ENCODE assay signal across 11 mouse cellular contexts in the genomic region with DNA sequence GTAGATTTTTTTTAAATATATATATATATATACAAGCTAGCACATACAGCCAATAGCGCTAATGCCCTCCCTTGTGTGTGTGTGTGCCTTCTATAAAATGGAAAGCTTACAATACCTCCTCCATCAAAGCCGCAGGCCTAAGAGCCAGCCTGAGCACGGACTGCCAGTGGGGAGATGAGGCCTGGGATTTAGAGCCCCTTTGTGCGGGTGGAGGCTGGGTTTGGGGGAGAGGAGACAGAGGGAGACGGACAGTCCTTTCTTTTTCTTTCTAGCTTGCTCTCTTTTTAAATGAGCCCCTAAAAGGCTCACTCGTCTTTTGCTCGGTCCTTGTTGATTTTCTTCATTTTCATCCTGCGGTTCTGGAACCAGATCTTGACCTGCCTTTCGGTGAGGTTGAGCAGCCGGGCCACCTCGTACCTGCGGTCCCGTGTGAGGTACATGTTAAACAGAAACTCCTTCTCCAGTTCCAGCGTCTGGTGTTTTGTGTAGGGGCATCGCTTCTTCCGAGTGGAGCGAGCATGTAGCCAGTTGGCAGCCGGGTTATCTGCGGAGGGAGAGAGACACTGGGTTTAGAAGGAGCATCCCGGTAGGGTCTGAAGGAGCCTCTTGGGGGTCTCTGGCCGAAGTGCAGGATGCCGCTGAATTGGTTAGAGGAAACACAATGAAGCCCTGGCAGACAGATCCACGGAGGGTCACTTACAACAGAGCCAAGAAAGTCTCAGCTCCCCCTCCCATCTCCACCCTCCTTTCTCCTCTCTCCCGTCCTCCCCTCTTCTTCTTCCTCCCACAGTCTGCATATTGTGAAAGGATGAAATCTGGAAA. TPM values are rescaled to one million over a fixed set of nuclear protein-coding genes. Genes with fewer than 3 reads are reported as not detected.
A peak's percentile ranks its signal among the peaks of the same experiment; 100 is the strongest.
DNase-seq lines count a peak whose midpoint lies in the region; ATAC-seq and TF ChIP-seq lines count a peak whose summit lies in the region.
"Had no signal": no experiment of that assay in that cellular context is flagged by ENCODE, and none has a peak within 500 bp of the region (broad histone marks: within the 10 kb centered on the region; RNA-seq: fewer than 3 reads in every experiment).

No protein-coding gene starts in this region.

- TF ChIP-seq CTCF in intestine, postnatal 0 days (IDR thresholded peaks at IDR 0.05; ENCODE audit: low read depth): no peak

- H3K4me3 ChIP-seq in megakaryocyte, embryonic 14.5 days (replicated peaks): peak overlapping the region; percentile 91
- H3K4me3 ChIP-seq in intestine, postnatal 0 days (ENCODE audit: low read depth, low read length): peak overlapping the region; percentile 32
- H3K4me3 ChIP-seq in limb, embryonic 13.5 days: peak overlapping the region; percentile 86
- H3K4me3 ChIP-seq in stomach, embryonic 15.5 days (replicated peaks): peak overlapping the region; percentile 5; the same call in 1 of the 2 replicates
- H3K4me3 ChIP-seq: forebrain, embryonic 13.5 days; heart, embryonic 12.5 days had no signal

- H3K9ac ChIP-seq in intestine, postnatal 0 days (ENCODE audit: low read depth, low read length): no peak overlapping the region
- peak overlapping the region; percentile 99 for H3K9ac ChIP-seq in limb, embryonic 13.5 days
- H3K9ac ChIP-seq in stomach, embryonic 15.5 days: no peak overlapping the region
- H3K9ac ChIP-seq: forebrain, embryonic 13.5 days; heart, embryonic 12.5 days had no signal

- H3K4me2 ChIP-seq in intestine, postnatal 0 days (replicated peaks; ENCODE audit: low read depth): peak overlapping the region; percentile 50; the same call in 1 of the 2 replicates
- H3K4me2 ChIP-seq in limb, embryonic 13.5 days (replicated peaks): peak overlapping the region; percentile 93
- H3K4me2 ChIP-seq in stomach, embryonic 15.5 days: peak overlapping the region; percentile 10; the same call in 1 of the 2 replicates
- H3K4me2 ChIP-seq: forebrain, embryonic 13.5 days; heart, embryonic 12.5 days had no signal

- H3K9me3 ChIP-seq in megakaryocyte, embryonic 14.5 days: no peaks in the 10 kb centered on the region
- H3K9me3 ChIP-seq in intestine, postnatal 0 days (ENCODE audit: control insufficient read depth): no peaks in the 10 kb centered on the region
- H3K9me3 ChIP-seq in limb, embryonic 13.5 days: no peaks in the 10 kb centered on the region
- H3K9me3 ChIP-seq in stomach, embryonic 15.5 days: no peaks in the 10 kb centered on the region
- H3K9me3 ChIP-seq: forebrain, embryonic 13.5 days; heart, embryonic 12.5 days had no signal

- no peak for ATAC-seq in megakaryocyte, adult 5-6 weeks (ENCODE audit: poor library complexity, severe bottlenecking)
- no peak for ATAC-seq in intestine, postnatal 0 days
- no peak for ATAC-seq in limb, embryonic 13.5 days (ENCODE audit: low FRiP score, low read depth)
- no peak for ATAC-seq in stomach, embryonic 15.5 days (ENCODE audit: insufficient read depth, low FRiP score, low read depth)
- ATAC-seq: forebrain, embryonic 13.5 days had no signal

- H3K27me3 ChIP-seq in megakaryocyte, embryonic 14.5 days (replicated peaks): peaks cover 94% of the 10 kb centered on the region
- peaks cover 94% of the 10 kb centered on the region for H3K27me3 ChIP-seq in intestine, postnatal 0 days (replicated peaks; ENCODE audit: control insufficient read depth, insufficient read depth, low read length)
- H3K27me3 ChIP-seq in limb, embryonic 13.5 days: 0 out of 2 replicates have a peak, but pooled peaks cover 2% of the 10 kb centered on the region
- H3K27me3 ChIP-seq in stomach, embryonic 15.5 days (replicated peaks): peaks cover 93% of the 10 kb centered on the region

- no peak overlapping the region for H3K27ac ChIP-seq in intestine, postnatal 0 days (ENCODE audit: low read depth, low read length)
- peak overlapping the region; percentile 99 for H3K27ac ChIP-seq in limb, embryonic 13.5 days
- no peak overlapping the region for H3K27ac ChIP-seq in stomach, embryonic 15.5 days
- H3K27ac ChIP-seq: forebrain, embryonic 13.5 days had no signal

- peaks cover 72% of the 10 kb centered on the region for H3K4me1 ChIP-seq in megakaryocyte, embryonic 14.5 days
- no peaks in the 10 kb centered on the region; the same call in 1 of the 2 replicates for H3K4me1 ChIP-seq in intestine, postnatal 0 days (replicated peaks; ENCODE audit: control insufficient read depth, insufficient read depth, low read length)
- peaks cover 42% of the 10 kb centered on the region for H3K4me1 ChIP-seq in limb, embryonic 13.5 days
- H3K4me1 ChIP-seq in stomach, embryonic 15.5 days: peaks cover 18% of the 10 kb centered on the region

- 15% methylated on average over 24 of the region's 24 CpGs for WGBS in intestine, postnatal 0 days
- WGBS in limb, embryonic 13.5 days: 2% methylated on average over 24 of the region's 24 CpGs
- WGBS in stomach, embryonic 15.5 days: 15% methylated on average over 24 of the region's 24 CpGs

- no peaks in the 10 kb centered on the region for H3K36me3 ChIP-seq in megakaryocyte, embryonic 14.5 days (replicated peaks; ENCODE audit: low read length)
- no peaks in the 10 kb centered on the region for H3K36me3 ChIP-seq in intestine, postnatal 0 days (ENCODE audit: control insufficient read depth, insufficient read depth)
- peaks cover 18% of the 10 kb centered on the region for H3K36me3 ChIP-seq in limb, embryonic 13.5 days
- H3K36me3 ChIP-seq in stomach, embryonic 15.5 days: no peaks in the 10 kb centered on the region
- H3K36me3 ChIP-seq: heart, embryonic 12.5 days had no signal

- DNase-seq in cerebellum, postnatal 14 days: no peak
- DNase-seq in cerebellum, postnatal 36 days: no peak
- DNase-seq: midbrain, embryonic 14.5 days had no signal

RNA-seq across cellular contexts. Expression of a gene that starts 2.5 kb away (rescaled TPM):
- polyA plus RNA-seq in megakaryocyte, embryonic 14.5 days (2012; ENCODE audit: insufficient read depth, low replicate concordance): 2.8 and 3.2 TPM in 2 replicates
- total RNA-seq in megakaryocyte, adult 5-6 weeks (2015): 1.2 and 1.8 TPM in 2 replicates
- total RNA-seq in megakaryocyte, adult 5-6 weeks (2017): 0.53 and 0.73 TPM in 2 replicates
- 5.6 and 6.2 TPM in 2 replicates for polyA plus RNA-seq in intestine, postnatal 0 days (2015; fragmentation: Nextera tagmentation; extraction: Ambion mirVana)
- polyA plus RNA-seq in limb, embryonic 13.5 days (2015; fragmentation: Nextera tagmentation; extraction: Ambion mirVana): 11.8 and 13.1 TPM in 2 replicates
- 7.6 and 12.1 TPM in 2 replicates for polyA plus RNA-seq in stomach, embryonic 15.5 days (2015; fragmentation: Nextera tagmentation; extraction: Ambion mirVana)
- total RNA-seq: liver, adult 2 months had no signal
- polyA plus RNA-seq: forebrain, embryonic 13.5 days; heart, embryonic 12.5 days; midbrain, embryonic 14.5 days had no signal

RNA-seq across cellular contexts. Expression of a gene that starts 6.7 kb away (rescaled TPM):
- polyA plus RNA-seq in megakaryocyte, embryonic 14.5 days (2012; ENCODE audit: insufficient read depth, low replicate concordance): 3.8 TPM in 1 of 2 replicates, not detected in the other
- 0.36 and 1.2 TPM in 2 replicates for total RNA-seq in megakaryocyte, adult 5-6 weeks (2015)
- 1.5 and 2.0 TPM in 2 replicates for total RNA-seq in megakaryocyte, adult 5-6 weeks (2017)
- polyA plus RNA-seq in intestine, postnatal 0 days (2015; fragmentation: Nextera tagmentation; extraction: Ambion mirVana): 1.1 and 3.0 TPM in 2 replicates
- 58.3 and 63.5 TPM in 2 replicates for polyA plus RNA-seq in limb, embryonic 13.5 days (2015; fragmentation: Nextera tagmentation; extraction: Ambion mirVana)
- 0.49 and 1.9 TPM in 2 replicates for polyA plus RNA-seq in stomach, embryonic 15.5 days (2015; fragmentation: Nextera tagmentation; extraction: Ambion mirVana)
- total RNA-seq: liver, adult 2 months had no signal
- polyA plus RNA-seq: forebrain, embryonic 13.5 days; midbrain, embryonic 14.5 days had no signal

RNA-seq across cellular contexts. Expression of a gene that starts 11.0 kb away (rescaled TPM):
- not detected in 2 replicates for polyA plus RNA-seq in megakaryocyte, embryonic 14.5 days (2012; ENCODE audit: insufficient read depth, low replicate concordance)
- not detected in 2 replicates for total RNA-seq in megakaryocyte, adult 5-6 weeks (2015)
- not detected in 2 replicates for total RNA-seq in megakaryocyte, adult 5-6 weeks (2017)
- not detected in 2 replicates for polyA plus RNA-seq in intestine, postnatal 0 days (2015; fragmentation: Nextera tagmentation; extraction: Ambion mirVana)
- polyA plus RNA-seq in limb, embryonic 13.5 days (2015; fragmentation: Nextera tagmentation; extraction: Ambion mirVana): 0.29 TPM in 1 of 2 replicates, not detected in the other
- polyA plus RNA-seq in stomach, embryonic 15.5 days (2015; fragmentation: Nextera tagmentation; extraction: Ambion mirVana): not detected in 2 replicates
- total RNA-seq: liver, adult 2 months had no signal
- polyA plus RNA-seq: forebrain, embryonic 13.5 days; heart, embryonic 12.5 days; liver, adult 2 months; midbrain, embryonic 14.5 days had no signal

RNA-seq across cellular contexts. Expression of a gene that starts 11.0 kb away (rescaled TPM):
- polyA plus RNA-seq in megakaryocyte, embryonic 14.5 days (2012; ENCODE audit: insufficient read depth, low replicate concordance): 0.21 TPM in 1 of 2 replicates, not detected in the other
- 0.93 TPM in 1 of 2 replicates, not detected in the other for total RNA-seq in megakaryocyte, adult 5-6 weeks (2015)
- not detected in 2 replicates for total RNA-seq in megakaryocyte, adult 5-6 weeks (2017)
- polyA plus RNA-seq in intestine, postnatal 0 days (2015; fragmentation: Nextera tagmentation; extraction: Ambion mirVana): 3.4 and 3.6 TPM in 2 replicates
- 5.9 and 6.3 TPM in 2 replicates for polyA plus RNA-seq in limb, embryonic 13.5 days (2015; fragmentation: Nextera tagmentation; extraction: Ambion mirVana)
- polyA plus RNA-seq in stomach, embryonic 15.5 days (2015; fragmentation: Nextera tagmentation; extraction: Ambion mirVana): 8.0 and 9.6 TPM in 2 replicates
- polyA plus RNA-seq: forebrain, embryonic 13.5 days; midbrain, embryonic 14.5 days had no signal

RNA-seq across cellular contexts. Expression of a gene that starts 15.6 kb away (rescaled TPM):
- polyA plus RNA-seq in megakaryocyte, embryonic 14.5 days (2012; ENCODE audit: insufficient read depth, low replicate concordance): not detected in 2 replicates
- total RNA-seq in megakaryocyte, adult 5-6 weeks (2015): not detected in 2 replicates
- not detected in 2 replicates for total RNA-seq in megakaryocyte, adult 5-6 weeks (2017)
- 0.76 and 0.81 TPM in 2 replicates for polyA plus RNA-seq in intestine, postnatal 0 days (2015; fragmentation: Nextera tagmentation; extraction: Ambion mirVana)
- polyA plus RNA-seq in limb, embryonic 13.5 days (2015; fragmentation: Nextera tagmentation; extraction: Ambion mirVana): 0.97 and 1.2 TPM in 2 replicates
- polyA plus RNA-seq in stomach, embryonic 15.5 days (2015; fragmentation: Nextera tagmentation; extraction: Ambion mirVana): 1.7 and 1.9 TPM in 2 replicates
- total RNA-seq: liver, adult 2 months had no signal
- polyA plus RNA-seq: forebrain, embryonic 13.5 days; heart, embryonic 12.5 days; liver, adult 2 months; midbrain, embryonic 14.5 days had no signal

Comparison
In these comparisons a context has a peak if more than half of its experiments do, and no peak if none do; other contexts are left out.
1. H3K4me3 ChIP-seq: peak in every context shown above with its lines; median percentile 91 in megakaryocyte, embryonic 14.5 days; 86 in limb, embryonic 13.5 days; 32 in intestine, postnatal 0 days; 5 in stomach, embryonic 15.5 days.
2. H3K4me2 ChIP-seq: peak in every context shown above with its lines; median percentile 93 in limb, embryonic 13.5 days; 50 in intestine, postnatal 0 days; 10 in stomach, embryonic 15.5 days.
3. RNA of a gene that starts 6.7 kb away (polyA plus RNA-seq): 58.3 to 63.5 TPM in limb, embryonic 13.5 days; 3.8 TPM in megakaryocyte, embryonic 14.5 days, 1.1 to 3.0 TPM in intestine, postnatal 0 days and 0.49 to 1.9 TPM in stomach, embryonic 15.5 days; every median in the first group is over 10 times any median in the second.